ENCODE assay signal across 24 mouse cellular contexts in the genomic region with DNA sequence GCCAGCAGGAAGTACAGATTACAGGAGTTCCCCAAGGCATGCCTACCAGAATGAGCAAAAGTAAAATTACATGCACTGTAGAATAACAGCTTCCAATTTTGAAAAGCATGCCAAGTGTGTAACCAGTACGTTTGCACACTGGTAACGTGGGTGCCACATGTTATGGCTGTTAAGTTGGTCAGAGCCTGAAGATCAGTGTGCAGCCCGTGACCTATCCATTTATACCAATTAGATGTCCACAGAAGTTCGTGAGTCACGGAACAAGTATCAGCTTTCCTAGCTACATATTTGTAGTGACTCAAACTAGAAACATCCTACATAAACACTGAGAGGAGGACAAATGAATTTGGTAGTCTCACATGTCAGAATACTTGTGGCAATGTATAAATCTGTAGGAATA. TPM values are rescaled to one million over a fixed set of nuclear protein-coding genes. Genes with fewer than 3 reads are reported as not detected.
DNase-seq lines count a peak whose midpoint lies in the region; TF ChIP-seq lines count a peak whose summit lies in the region.
"Had no signal": no experiment of that assay in that cellular context is flagged by ENCODE, and none has a peak within 500 bp of the region (broad histone marks: within the 10 kb centered on the region; RNA-seq: fewer than 3 reads in every experiment).

No protein-coding gene starts in this region.

- peaks cover 12% of the 10 kb centered on the region for H3K4me1 ChIP-seq in embryonic fibroblast, embryonic 13.5 days (ENCODE audit: control insufficient read depth, insufficient read depth, low read length)
- no peaks in the 10 kb centered on the region for H3K4me1 ChIP-seq in lung, adult 2 months (ENCODE audit: control insufficient read depth, insufficient read depth, low read length)
- H3K4me1 ChIP-seq: hindbrain, embryonic 12.5 days; intestine, embryonic 15.5 days had no signal

- H3K27ac ChIP-seq in embryonic fibroblast, embryonic 13.5 days (ENCODE audit: insufficient read depth, low read length), result peak overlapping the region; percentile 38; the same call in 1 of the 2 replicates
- H3K27ac ChIP-seq: embryonic facial prominence, embryonic 10.5 days; embryonic facial prominence, embryonic 13.5 days; gastrocnemius, adult 2 months; heart, adult 2 months; heart, embryonic 10.5 days; hindbrain, embryonic 12.5 days; intestine, embryonic 15.5 days had no signal

- DNase-seq in 3T3-L1 (ENCODE audit: low read depth, low spot score), result peak; percentile 93
- peak; percentile 24 for DNase-seq in MN1 (ENCODE audit: low spot score)
- DNase-seq in lung, adult 2 months, result no peak
- no peak for DNase-seq in gastrocnemius, postnatal 36 days
- DNase-seq in kidney, adult 9 months, result no peak
- DNase-seq: adrenal gland, adult 2 months; adrenal gland, postnatal 14 days; cerebellum, adult 11 months; cerebellum, adult 2 months; cerebellum, postnatal 10 days; cerebellum, postnatal 36 days; embryo, embryonic 11 days; forebrain, postnatal 0 days; gastrocnemius, adult 2 months; gastrocnemius, postnatal 14 days; heart, adult 2 months; kidney, adult 11 months; kidney, adult 8-10 months had no signal

- no peak for TF ChIP-seq POLR2A in embryonic fibroblast, embryonic 13.5 days (IDR thresholded peaks at IDR 0.05; ENCODE audit: low read depth, low read length)
- TF ChIP-seq POLR2A in lung, adult 2 months (IDR thresholded peaks at IDR 0.05; ENCODE audit: borderline replicate concordance, extremely low read depth, low read depth, low read length), result no peak

- WGBS in lung, adult 2 months, result 87% methylated on average over 5 of the region's 5 CpGs

- no peak overlapping the region for H3K4me3 ChIP-seq in embryonic fibroblast, embryonic 13.5 days (ENCODE audit: insufficient read depth, low read length)
- H3K4me3 ChIP-seq in lung, adult 2 months (replicated peaks; ENCODE audit: extremely low read depth, low read depth, low read length), result no peak overlapping the region
- H3K4me3 ChIP-seq: embryonic facial prominence, embryonic 10.5 days; embryonic facial prominence, embryonic 13.5 days; gastrocnemius, adult 2 months; heart, adult 2 months; heart, embryonic 10.5 days; hindbrain, embryonic 12.5 days; intestine, embryonic 15.5 days had no signal

- intact Hi-C loops in gastrocnemius, postnatal 36 days (cut with DNase I), result no loop called here

- TF ChIP-seq CTCF in embryonic fibroblast, embryonic 13.5 days (IDR thresholded peaks at IDR 0.05; ENCODE audit: borderline replicate concordance, insufficient read depth, low read length), result no peak
- TF ChIP-seq CTCF in lung, adult 2 months (IDR thresholded peaks at IDR 0.05; ENCODE audit: insufficient read depth, low read length), result no peak

RNA-seq across cellular contexts. Expression of a gene that starts 34.7 kb away (rescaled TPM):
- polyA plus RNA-seq in embryonic fibroblast, embryonic 13.5 days (2011; ENCODE audit: insufficient read length, low read depth, missing spikeins), result 25.3 and 30.7 TPM in 2 replicates
- 73.2 and 105 TPM in 2 replicates for polyA plus RNA-seq in lung, adult 2 months (2012; rRNA removed)
- 1 to 10 TPM; 4.3 to 7.6 TPM for total RNA-seq in gastrocnemius, postnatal 36 days (2021)

Comparison
In these comparisons a context has a peak if more than half of its experiments do, and no peak if none do; other contexts are left out.
1. DNase-seq: peak in 3T3-L1 (single experiment) and MN1 (single experiment); none in lung, adult 2 months (single experiment), gastrocnemius, postnatal 36 days (0 of 2) and kidney, adult 9 months (single experiment).